Mouse (Mus musculus): ENCODE data around the gene Ube2o. TPM values are rescaled to one million over a fixed set of nuclear protein-coding genes. Genes with fewer than 3 reads are reported as not detected.

Ube2o gene
- polyA plus RNA-seq, 1 experiment from 2014 or later: 31.4 TPM

GRCm38 (mm10) chr11:116609965-116610630, 28.9 kb upstream of the Ube2o start:
- Histone ChIP-seq H3K27me3 (replicated peaks) (no peaks in the 10 kb centered on the region), H3K4me2 (no peak overlapping the region), H3K9ac (no peak overlapping the region), H3K27ac (no peak overlapping the region), H3K4me3 (no peak overlapping the region), H3K36me3 (replicated peaks) (no peaks in the 10 kb centered on the region), H3K4me1 (no peaks in the 10 kb centered on the region), H3K9me3 (no peaks in the 10 kb centered on the region)
- WGBS: 87% methylated on average over 15 of the region's 15 CpGs
- no peak for ATAC-seq (replicated peaks)

- WGBS: 94% methylated on average over 3 of the region's 3 CpGs
- H3K4me3 ChIP-seq: no peak overlapping the region
- H3K27me3 ChIP-seq (replicated peaks): no peaks in the 10 kb centered on the region
- no peaks in the 10 kb centered on the region for H3K36me3 ChIP-seq (replicated peaks)
- ATAC-seq (replicated peaks): no peak
- H3K4me2 ChIP-seq: no peak overlapping the region
- no peak overlapping the region for H3K9ac ChIP-seq
- H3K9me3 ChIP-seq: no peaks in the 10 kb centered on the region
- no peaks in the 10 kb centered on the region for H3K4me1 ChIP-seq
- no peak overlapping the region for H3K27ac ChIP-seq
Measured at GRCm38 (mm10) chr11:116607717-116608116, 26.5 kb upstream of the Ube2o start.

- Histone ChIP-seq H3K4me1 (no peaks in the 10 kb centered on the region), H3K4me2 (no peak overlapping the region), H3K27me3 (replicated peaks) (no peaks in the 10 kb centered on the region), H3K9ac (no peak overlapping the region), H3K27ac (no peak overlapping the region), H3K36me3 (replicated peaks) (no peaks in the 10 kb centered on the region), H3K4me3 (no peak overlapping the region), H3K9me3 (no peaks in the 10 kb centered on the region)
- ATAC-seq (replicated peaks): no peak
- 90% methylated on average over 12 of the region's 12 CpGs for WGBS
Measured at GRCm38 (mm10) chr11:116604097-116604496, 22.9 kb upstream of the Ube2o start.

GRCm38 (mm10) chr11:116603339-116603738, 22.1 kb upstream of the Ube2o start:
- WGBS: 92% methylated on average over 10 of the region's 10 CpGs
- no peaks in the 10 kb centered on the region for H3K4me1 ChIP-seq
- no peaks in the 10 kb centered on the region for H3K36me3 ChIP-seq (replicated peaks)
- no peak overlapping the region for H3K4me2 ChIP-seq
- H3K4me3 ChIP-seq: no peak overlapping the region
- H3K27ac ChIP-seq: no peak overlapping the region
- H3K9me3 ChIP-seq: no peaks in the 10 kb centered on the region
- no peaks in the 10 kb centered on the region for H3K27me3 ChIP-seq (replicated peaks)
- H3K9ac ChIP-seq: no peak overlapping the region
- ATAC-seq (replicated peaks): no peak

GRCm38 (mm10) chr11:116602043-116602442, 20.8 kb upstream of the Ube2o start:
- Histone ChIP-seq H3K4me3 (no peak overlapping the region), H3K27ac (no peak overlapping the region), H3K27me3 (replicated peaks) (no peaks in the 10 kb centered on the region), H3K9ac (no peak overlapping the region), H3K4me1 (no peaks in the 10 kb centered on the region), H3K4me2 (no peak overlapping the region), H3K36me3 (replicated peaks) (no peaks in the 10 kb centered on the region), H3K9me3 (no peaks in the 10 kb centered on the region)
- ATAC-seq (replicated peaks): no peak
- WGBS: 88% methylated on average over 8 of the region's 8 CpGs

GRCm38 (mm10) chr11:116601166-116601565, 19.9 kb upstream of the Ube2o start:
- no peaks in the 10 kb centered on the region for H3K4me1 ChIP-seq
- no peak overlapping the region for H3K4me3 ChIP-seq
- H3K9me3 ChIP-seq: no peaks in the 10 kb centered on the region
- WGBS: 92% methylated on average over 8 of the region's 8 CpGs
- no peak overlapping the region for H3K27ac ChIP-seq
- H3K36me3 ChIP-seq (replicated peaks): no peaks in the 10 kb centered on the region
- ATAC-seq (replicated peaks): no peak
- H3K4me2 ChIP-seq: no peak overlapping the region
- no peaks in the 10 kb centered on the region for H3K27me3 ChIP-seq (replicated peaks)
- no peak overlapping the region for H3K9ac ChIP-seq

- Histone ChIP-seq H3K4me2 (no peak overlapping the region), H3K9me3 (no peaks in the 10 kb centered on the region), H3K36me3 (replicated peaks) (no peaks in the 10 kb centered on the region), H3K27ac (no peak overlapping the region), H3K4me1 (no peaks in the 10 kb centered on the region), H3K4me3 (no peak overlapping the region), H3K27me3 (replicated peaks) (no peaks in the 10 kb centered on the region), H3K9ac (no peak overlapping the region)
- ATAC-seq (replicated peaks): no peak
- WGBS: 90% methylated on average over 15 of the region's 15 CpGs
Measured at GRCm38 (mm10) chr11:116599230-116599629, 18.0 kb upstream of the Ube2o start.

GRCm38 (mm10) chr11:116598193-116598592, 16.9 kb upstream of the Ube2o start:
- no peak for ATAC-seq (replicated peaks)
- no peak overlapping the region for H3K27ac ChIP-seq
- no peak overlapping the region for H3K4me2 ChIP-seq
- no peaks in the 10 kb centered on the region for H3K9me3 ChIP-seq
- no peaks in the 10 kb centered on the region for H3K27me3 ChIP-seq (replicated peaks)
- no peak overlapping the region for H3K9ac ChIP-seq
- 0 out of 2 replicates have a peak, but pooled peaks cover 3% of the 10 kb centered on the region for H3K4me1 ChIP-seq
- no peak overlapping the region for H3K4me3 ChIP-seq
- no peaks in the 10 kb centered on the region for H3K36me3 ChIP-seq (replicated peaks)
- WGBS: 78% methylated on average over 8 of the region's 8 CpGs

GRCm38 (mm10) chr11:116596766-116597165, 15.5 kb upstream of the Ube2o start:
- 90% methylated on average over 19 of the region's 19 CpGs for WGBS
- Histone ChIP-seq H3K36me3 (replicated peaks) (no peaks in the 10 kb centered on the region), H3K4me1 (peaks cover 9% of the 10 kb centered on the region; the same call in 1 of the 2 replicates), H3K27ac (no peak overlapping the region), H3K9ac (no peak overlapping the region), H3K9me3 (no peaks in the 10 kb centered on the region), H3K4me3 (no peak overlapping the region), H3K4me2 (no peak overlapping the region), H3K27me3 (replicated peaks) (no peaks in the 10 kb centered on the region)
- no peak for ATAC-seq (replicated peaks)

- Histone ChIP-seq H3K9me3 (no peaks in the 10 kb centered on the region), H3K27me3 (replicated peaks) (no peaks in the 10 kb centered on the region), H3K4me2 (no peak overlapping the region), H3K27ac (no peak overlapping the region), H3K4me3 (no peak overlapping the region), H3K36me3 (replicated peaks) (no peaks in the 10 kb centered on the region), H3K4me1 (peaks cover 18% of the 10 kb centered on the region), H3K9ac (no peak overlapping the region)
- 41% methylated on average over 4 of the region's 4 CpGs for WGBS
- no peak for ATAC-seq (replicated peaks)
Measured at GRCm38 (mm10) chr11:116593345-116593744, 12.1 kb upstream of the Ube2o start.

- H3K27ac ChIP-seq: 0 out of 2 replicates have a peak overlapping the region, but pooled peaks have one; percentile 42
- H3K9me3 ChIP-seq: no peaks in the 10 kb centered on the region
- H3K9ac ChIP-seq: no peak overlapping the region
- no peak overlapping the region for H3K4me2 ChIP-seq
- no peak overlapping the region for H3K4me3 ChIP-seq
- ATAC-seq (replicated peaks): peak; percentile 53; the same call in 1 of the 2 replicates
- H3K4me1 ChIP-seq: peaks cover 18% of the 10 kb centered on the region
- no peaks in the 10 kb centered on the region for H3K36me3 ChIP-seq (replicated peaks)
- H3K27me3 ChIP-seq (replicated peaks): 0 out of 2 replicates have a peak, but pooled peaks cover 3% of the 10 kb centered on the region
Measured at GRCm38 (mm10) chr11:116592428-116592827, 11.2 kb upstream of the Ube2o start.

GRCm38 (mm10) chr11:116591621-116592020, 10.4 kb upstream of the Ube2o start:
- no peak overlapping the region for H3K4me2 ChIP-seq
- no peak overlapping the region for H3K27ac ChIP-seq
- no peak overlapping the region for H3K4me3 ChIP-seq
- 0 out of 2 replicates have a peak, but pooled peaks cover 3% of the 10 kb centered on the region for H3K27me3 ChIP-seq (replicated peaks)
- no peak for ATAC-seq (replicated peaks)
- no peaks in the 10 kb centered on the region for H3K9me3 ChIP-seq
- 82% methylated on average over 4 of the region's 4 CpGs for WGBS
- H3K36me3 ChIP-seq (replicated peaks): no peaks in the 10 kb centered on the region
- H3K4me1 ChIP-seq: peaks cover 24% of the 10 kb centered on the region
- no peak overlapping the region for H3K9ac ChIP-seq

- H3K4me3 ChIP-seq: no peak overlapping the region
Measured at GRCm38 (mm10) chr11:116589574-116589973, 8.3 kb upstream of the Ube2o start.

More at GRCm38 (mm10) chr11:116589574-116589973, 8.3 kb upstream of the Ube2o start:
- Histone ChIP-seq H3K27ac (no peak overlapping the region), H3K4me2 (peak overlapping the region; percentile 12; the same call in 1 of the 2 replicates), H3K27me3 (replicated peaks) (0 out of 2 replicates have a peak, but pooled peaks cover 3% of the 10 kb centered on the region), H3K9me3 (no peaks in the 10 kb centered on the region), H3K36me3 (replicated peaks) (no peaks in the 10 kb centered on the region), H3K9ac (no peak overlapping the region), H3K4me1 (peaks cover 24% of the 10 kb centered on the region)
- ATAC-seq (replicated peaks): no peak
- WGBS: 60% methylated on average over 8 of the region's 8 CpGs
